Mouse (Mus musculus): ENCODE results near the gene Pawr.

Gene Pawr

GRCm38 (mm10) chr10:108331784-108332561 lies at the start of gene Pawr:
TSS of gene Pawr (plus strand) at chr10:108332121.
- DNase-seq (ENCODE audit: low spot score in 2 of 2), result peak; percentile 79 to 81

GRCm38 (mm10) chr10:108282351-108282750 lies 49.6 kb upstream of the Pawr start:
- DNase-seq (ENCODE audit: low spot score in 2 of 2), result no peak

GRCm38 (mm10) chr10:108283418-108283817 lies 48.5 kb upstream of the Pawr start:
- DNase-seq (ENCODE audit: low spot score in 2 of 2), result no peak

- no peak for DNase-seq (ENCODE audit: low spot score in 2 of 2)
These were observed 48.1 kb upstream of the Pawr start for GRCm38 (mm10) chr10:108283837-108284236.

- DNase-seq (ENCODE audit: low spot score in 2 of 2), result no peak
These were observed 47.5 kb upstream of the Pawr start for GRCm38 (mm10) chr10:108284445-108284844.

- DNase-seq (ENCODE audit: low spot score in 2 of 2), result no peak
These were observed 46.9 kb upstream of the Pawr start for GRCm38 (mm10) chr10:108284977-108285376.

GRCm38 (mm10) chr10:108286658-108287437 lies 45.1 kb upstream of the Pawr start:
- no peak for DNase-seq (ENCODE audit: low spot score in 2 of 2)

GRCm38 (mm10) chr10:108287438-108287801 lies 44.5 kb upstream of the Pawr start:
- no peak for DNase-seq (ENCODE audit: low spot score in 2 of 2)

- no peak for DNase-seq (ENCODE audit: low spot score in 2 of 2)
These were observed 41.9 kb upstream of the Pawr start for GRCm38 (mm10) chr10:108290046-108290445.

- no peak for DNase-seq (ENCODE audit: low spot score in 2 of 2)
These were observed 40.0 kb upstream of the Pawr start for GRCm38 (mm10) chr10:108291688-108292471.

GRCm38 (mm10) chr10:108292651-108293050 lies 39.3 kb upstream of the Pawr start:
- DNase-seq (ENCODE audit: low spot score in 2 of 2), result no peak

- DNase-seq (ENCODE audit: low spot score in 2 of 2), result peak in 1 of 2 experiments; percentile 16
These were observed 38.2 kb upstream of the Pawr start for GRCm38 (mm10) chr10:108293620-108294195.

- no peak for DNase-seq (ENCODE audit: low spot score in 2 of 2)
These were observed 37.2 kb upstream of the Pawr start for GRCm38 (mm10) chr10:108294766-108295165.

- no peak for DNase-seq (ENCODE audit: low spot score in 2 of 2)
These were observed 35.5 kb upstream of the Pawr start for GRCm38 (mm10) chr10:108296446-108296845.

GRCm38 (mm10) chr10:108298261-108298660 lies 33.7 kb upstream of the Pawr start:
- no peak for DNase-seq (ENCODE audit: low spot score in 2 of 2)

- DNase-seq (ENCODE audit: low spot score in 2 of 2), result no peak
These were observed 32.9 kb upstream of the Pawr start for GRCm38 (mm10) chr10:108298841-108299545.

GRCm38 (mm10) chr10:108299828-108300227 lies 32.1 kb upstream of the Pawr start:
- DNase-seq (ENCODE audit: low spot score in 2 of 2), result no peak

- peak; percentile 69 to 71 for DNase-seq (ENCODE audit: low spot score in 2 of 2)
These were observed 31.1 kb upstream of the Pawr start for GRCm38 (mm10) chr10:108300843-108301242.

- DNase-seq (ENCODE audit: low spot score in 2 of 2), result no peak
These were observed 24.1 kb upstream of the Pawr start for GRCm38 (mm10) chr10:108307772-108308171.

GRCm38 (mm10) chr10:108310195-108310594 lies 21.7 kb upstream of the Pawr start:
- DNase-seq (ENCODE audit: low spot score in 2 of 2), result no peak

- DNase-seq (ENCODE audit: low spot score in 2 of 2), result no peak
These were observed 20.5 kb upstream of the Pawr start for GRCm38 (mm10) chr10:108311396-108311795.

Data from urinary bladder, adult 18-20 months (tissue).